Mouse (Mus musculus) kidney, postnatal 10 days (tissue): Measurements from ENCODE around the gene Mrgpra2b.
"Not testable (repeated sequence)": the region's sequence is repeated elsewhere in the genome, so short reads cannot be mapped to it uniquely, and the experiment has no call there.

Experiments used
- DNase-seq: peaks from one replicate; pipeline ENCODE4 v3.0.0; 2021; ENCODE audit warnings: mixed read lengths

Gene Mrgpra2b

GRCm38 (mm10) chr7:47528762-47529161, at the start of gene Mrgpra2b:
Mrgpra2b (minus strand) TSS chr7:47528862.
- DNase-seq = no peak

GRCm38 (mm10) chr7:47516379-47516778, 12.3 kb downstream of the Mrgpra2b start:
- no peak for DNase-seq

- no peak for DNase-seq
Measured at GRCm38 (mm10) chr7:47515050-47515449, 13.6 kb downstream of the Mrgpra2b start.

GRCm38 (mm10) chr7:47502953-47503352, 25.7 kb downstream of the Mrgpra2b start:
- no peak for DNase-seq

GRCm38 (mm10) chr7:47491266-47491665, 37.4 kb downstream of the Mrgpra2b start:
- not testable (repeated sequence) for DNase-seq

GRCm38 (mm10) chr7:47489438-47489837, 39.2 kb downstream of the Mrgpra2b start:
- DNase-seq = not testable (repeated sequence)

- DNase-seq = not testable (repeated sequence)
Measured at GRCm38 (mm10) chr7:47483181-47483580, 45.5 kb downstream of the Mrgpra2b start.

- DNase-seq = not testable (repeated sequence)
Measured at GRCm38 (mm10) chr7:47473904-47474303, 54.8 kb downstream of the Mrgpra2b start.

GRCm38 (mm10) chr7:47465278-47465981, 63.2 kb downstream of the Mrgpra2b start:
- not testable (repeated sequence) for DNase-seq

- DNase-seq = not testable (repeated sequence)
Measured at GRCm38 (mm10) chr7:47452015-47452414, 76.6 kb downstream of the Mrgpra2b start, which contains the start of gene Mrgpra2a. Mrgpra2a (minus strand) TSS chr7:47452139.

GRCm38 (mm10) chr7:47445729-47446128, 82.9 kb downstream of the Mrgpra2b start:
- not testable (repeated sequence) for DNase-seq

- not testable (repeated sequence) for DNase-seq
Measured at GRCm38 (mm10) chr7:47436463-47436862, 92.2 kb downstream of the Mrgpra2b start.

- DNase-seq = not testable (repeated sequence)
Measured at GRCm38 (mm10) chr7:47427815-47428508, 100.7 kb downstream of the Mrgpra2b start.
